Mouse (Mus musculus) embryo, embryonic 11 days (tissue): ENCODE results near the gene Nfatc3.

Experiments
- DNase-seq: peaks from one replicate; pipeline ENCODE4 v3.0.0-alpha.2; 2015

Nfatc3 gene

DNA sequence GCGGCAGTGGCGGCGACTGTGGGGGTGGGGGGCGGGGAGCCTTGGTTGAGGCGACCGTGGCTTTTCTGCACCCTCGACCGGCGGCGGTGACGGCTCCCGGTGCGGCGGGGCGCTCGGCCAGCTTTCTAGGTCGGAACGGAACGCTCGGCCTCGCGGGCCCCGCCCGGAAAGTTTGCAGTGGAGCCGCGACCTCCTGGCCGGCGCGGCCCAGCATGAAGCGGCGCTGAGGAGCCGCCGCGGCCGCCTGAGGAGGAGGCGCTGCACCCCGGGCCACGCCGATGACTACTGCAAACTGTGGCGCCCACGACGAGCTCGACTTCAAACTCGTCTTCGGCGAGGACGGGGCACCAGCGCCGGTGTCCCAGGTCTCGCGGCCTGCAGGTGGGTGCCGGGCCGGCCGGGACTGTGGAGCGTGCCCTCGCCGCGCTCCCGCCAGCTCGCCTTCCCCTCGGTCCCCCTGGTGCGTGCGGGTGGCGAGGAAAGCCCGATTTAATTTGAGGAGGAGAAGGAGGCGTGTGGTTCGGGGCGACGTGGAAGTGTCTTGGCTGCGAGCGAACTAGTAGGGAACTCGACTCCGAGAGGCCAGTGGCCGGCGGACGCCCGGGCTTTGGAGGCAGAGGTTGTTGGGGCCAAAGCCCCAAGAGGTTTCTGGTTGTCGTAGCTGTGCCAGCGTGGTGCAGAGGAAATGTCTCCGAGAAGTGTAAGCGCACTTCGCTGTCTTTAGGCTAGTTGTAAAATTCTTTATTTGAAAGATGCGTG lies 1.2 kb downstream of the Nfatc3 start:
- peak; percentile 69 for DNase-seq

DNA sequence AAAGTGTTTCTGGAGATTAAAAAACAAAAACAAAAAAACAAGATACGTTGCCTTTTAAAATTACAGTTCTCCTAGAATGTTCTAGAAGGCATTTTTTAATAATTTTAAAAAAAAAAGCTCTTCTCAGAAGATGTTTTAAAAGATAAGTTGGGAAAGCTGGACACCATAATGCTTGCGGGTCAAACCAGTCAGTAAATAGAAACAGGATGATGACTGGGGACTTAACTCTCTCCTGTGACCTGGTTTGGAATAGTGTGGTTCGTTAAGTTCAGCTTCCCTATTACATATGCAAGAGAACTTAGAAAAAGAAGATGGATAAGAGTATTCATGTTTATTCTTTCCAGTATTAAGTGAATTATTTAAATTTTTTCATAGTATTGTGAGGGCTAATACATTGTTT lies 1.9 kb downstream of the Nfatc3 start:
- DNase-seq, result peak; percentile 3

DNA sequence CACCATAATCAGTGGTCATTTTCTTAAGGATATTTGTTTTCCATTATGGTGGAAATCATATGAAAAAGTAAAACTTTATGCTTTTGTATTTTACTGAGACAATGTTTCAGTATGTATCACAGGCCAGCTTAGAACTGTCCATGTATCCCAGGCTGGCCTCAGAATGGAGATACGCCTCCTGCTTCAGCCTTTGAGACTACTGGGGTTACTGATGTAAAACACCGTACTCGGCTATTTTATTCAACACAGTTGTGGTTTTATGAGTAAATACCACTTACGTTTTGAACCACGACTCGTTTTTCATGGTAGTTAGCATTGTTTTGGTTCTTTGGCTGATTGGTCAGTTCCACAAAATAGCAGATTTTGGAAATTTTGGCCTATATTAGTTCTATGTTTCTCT lies 3.0 kb downstream of the Nfatc3 start:
- DNase-seq, result no peak

DNA sequence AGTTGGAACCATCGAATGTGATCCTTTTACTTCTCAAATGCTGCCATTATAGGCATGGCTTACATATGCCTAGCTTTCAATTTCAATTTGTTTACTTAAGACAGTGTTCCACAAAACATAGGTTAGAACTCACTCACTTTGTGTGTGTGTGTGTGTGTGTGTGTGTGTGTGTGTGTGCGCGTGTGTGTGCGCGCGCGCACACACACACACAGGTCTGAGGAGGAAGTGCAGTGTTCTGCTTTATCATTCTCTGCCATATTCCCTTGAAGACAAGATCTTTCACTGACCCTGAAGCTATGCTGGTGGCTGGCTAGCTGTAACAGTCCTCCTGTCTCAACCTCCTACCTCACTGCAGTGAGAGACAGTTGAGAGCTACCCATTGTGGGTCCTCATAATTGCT lies 4.4 kb downstream of the Nfatc3 start:
- DNase-seq, result no peak

DNA sequence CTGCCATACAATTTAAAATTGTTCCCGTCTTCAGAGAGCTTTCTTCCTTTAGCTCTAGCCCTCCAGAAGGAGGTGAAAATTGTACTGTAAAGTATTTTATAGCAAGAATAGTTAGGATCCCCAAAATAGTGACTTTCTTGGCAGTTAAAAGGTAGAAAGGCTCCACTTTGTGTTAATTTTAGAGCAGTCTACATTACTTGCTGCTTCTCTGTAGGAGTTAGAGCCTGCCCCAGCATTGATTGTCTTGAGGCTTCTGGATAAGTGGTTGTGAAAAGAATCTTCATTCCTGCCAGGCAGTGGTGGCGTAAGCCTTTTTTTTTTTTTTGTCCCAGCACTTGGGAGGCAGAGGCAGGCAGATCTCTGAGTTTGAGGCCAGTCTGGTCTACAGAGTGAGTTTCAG lies 8.1 kb downstream of the Nfatc3 start:
- DNase-seq, result no peak

DNA sequence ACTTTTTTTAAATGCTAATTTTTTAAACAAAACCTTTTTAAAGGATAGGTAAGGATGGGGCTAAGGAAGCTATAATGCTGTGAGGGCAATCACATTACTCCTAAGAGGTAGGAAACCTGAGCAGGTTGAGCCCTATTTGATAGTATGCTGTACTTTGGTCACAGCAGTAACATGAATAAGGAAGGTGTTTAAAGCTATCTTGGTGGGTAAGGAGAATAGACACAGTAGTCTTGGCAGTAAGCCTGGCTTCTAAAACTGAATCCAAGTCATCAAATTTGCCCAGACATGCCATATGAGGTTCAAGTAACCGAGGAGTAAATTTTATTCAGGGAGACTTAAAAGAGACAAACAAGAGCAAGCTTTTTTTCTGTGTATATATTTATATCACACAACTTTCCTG lies 10.9 kb downstream of the Nfatc3 start:
- no peak for DNase-seq

DNA sequence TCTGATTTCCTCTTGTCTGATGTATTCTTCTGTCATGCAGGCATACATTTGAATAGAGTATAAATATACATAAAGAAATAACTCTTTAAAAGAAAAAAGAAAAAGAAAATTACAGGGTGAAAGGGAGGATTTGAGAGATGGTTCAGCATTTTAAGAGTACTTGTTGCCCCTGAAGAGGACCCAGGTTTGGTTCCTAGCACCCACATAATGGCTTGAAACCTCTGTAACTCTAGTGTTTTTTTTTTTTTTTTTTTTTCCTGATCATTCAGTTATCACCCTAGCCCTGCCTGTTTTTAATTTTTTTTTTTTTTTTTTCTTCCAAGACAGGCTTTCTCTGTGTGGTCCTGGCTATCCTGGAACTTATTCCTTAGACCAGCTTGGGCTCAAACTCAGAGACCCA lies 13.5 kb downstream of the Nfatc3 start:
- no peak for DNase-seq

DNA sequence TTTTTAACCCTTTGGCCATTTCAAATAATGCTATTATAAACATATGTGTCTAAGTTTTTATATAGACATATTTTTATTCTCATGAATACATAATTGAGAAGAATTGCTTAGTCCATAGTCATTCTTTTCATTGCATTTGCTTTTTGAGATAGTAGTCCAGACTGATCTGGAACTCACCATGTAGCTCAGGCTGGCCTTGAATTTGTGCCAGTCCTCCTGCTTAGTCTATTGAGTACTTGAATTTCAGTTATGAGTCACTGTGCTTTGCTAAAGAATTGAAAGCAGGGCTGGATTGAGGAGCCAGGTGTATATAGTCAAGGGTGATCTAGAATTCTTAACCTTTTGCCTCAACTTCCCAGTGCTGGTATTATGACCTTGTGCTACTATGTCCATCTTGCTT lies 15.6 kb downstream of the Nfatc3 start:
- DNase-seq, result no peak

DNA sequence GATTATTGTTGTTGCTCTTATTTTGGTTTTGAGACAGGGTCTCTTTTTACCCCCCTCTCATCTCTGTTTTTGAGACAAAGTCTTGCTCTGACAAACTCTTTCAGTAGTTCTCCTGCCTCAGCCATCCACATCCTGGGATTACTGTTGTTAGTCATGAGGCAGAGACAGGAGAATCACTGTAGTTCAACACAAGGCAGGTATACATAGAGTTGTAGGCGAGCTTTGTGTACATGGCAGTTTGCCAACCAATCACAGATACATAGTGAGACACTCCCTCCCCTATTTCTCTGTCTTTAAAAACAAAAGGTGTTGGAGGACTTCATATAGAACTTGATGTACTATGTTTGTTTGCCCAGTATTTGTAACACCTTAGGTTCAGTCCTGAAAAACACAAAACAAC lies 16.0 kb downstream of the Nfatc3 start:
- DNase-seq, result no peak

DNA sequence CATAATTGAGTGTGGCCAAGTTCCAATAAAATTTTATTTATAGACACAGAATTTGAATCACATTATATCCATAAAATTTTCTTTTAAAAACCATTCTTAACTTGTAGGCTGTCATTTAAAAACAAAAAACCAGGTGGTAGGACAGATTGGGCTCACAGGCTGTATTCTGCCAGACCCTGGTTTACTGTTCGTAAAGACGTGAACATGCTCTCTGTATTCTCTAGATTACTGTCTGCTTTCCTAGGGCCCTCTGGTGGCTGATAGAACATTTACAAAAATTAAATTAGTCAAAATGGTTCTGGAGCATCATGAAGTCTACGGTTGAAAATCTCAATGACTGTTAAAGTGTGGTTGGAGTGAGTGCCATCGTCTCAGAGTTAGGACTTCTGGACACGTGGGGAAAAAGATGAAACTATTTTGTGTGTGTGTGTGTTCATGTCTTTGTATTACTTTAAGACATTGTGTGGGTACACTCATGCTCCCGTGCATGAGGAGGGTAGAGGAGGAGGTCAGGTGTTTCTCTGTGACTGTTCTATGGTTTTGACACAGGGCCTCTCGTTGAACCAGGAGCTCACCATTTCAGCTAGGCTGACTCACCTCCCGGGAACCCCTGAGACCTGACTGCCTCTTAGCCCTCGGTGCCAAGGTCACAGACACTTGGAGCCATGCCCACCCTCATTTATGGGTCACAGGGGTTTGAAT lies 16.7 kb downstream of the Nfatc3 start:
- DNase-seq, result peak; percentile 3

DNA sequence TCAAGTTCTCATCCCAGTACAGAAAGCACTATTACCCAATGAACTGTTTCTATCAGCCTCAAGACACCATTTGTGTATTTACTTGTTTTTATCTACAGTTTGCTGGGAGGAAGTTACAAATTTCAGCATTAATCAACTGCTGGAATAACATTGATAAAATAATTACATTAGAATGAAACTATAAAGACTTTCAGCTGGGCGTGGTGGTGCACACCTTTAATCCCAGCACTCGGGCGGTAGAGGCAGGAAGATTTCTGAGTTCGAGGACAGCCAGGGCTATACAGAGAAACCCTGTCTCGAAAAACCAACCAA lies 17.2 kb downstream of the Nfatc3 start:
- DNase-seq, result no peak

DNA sequence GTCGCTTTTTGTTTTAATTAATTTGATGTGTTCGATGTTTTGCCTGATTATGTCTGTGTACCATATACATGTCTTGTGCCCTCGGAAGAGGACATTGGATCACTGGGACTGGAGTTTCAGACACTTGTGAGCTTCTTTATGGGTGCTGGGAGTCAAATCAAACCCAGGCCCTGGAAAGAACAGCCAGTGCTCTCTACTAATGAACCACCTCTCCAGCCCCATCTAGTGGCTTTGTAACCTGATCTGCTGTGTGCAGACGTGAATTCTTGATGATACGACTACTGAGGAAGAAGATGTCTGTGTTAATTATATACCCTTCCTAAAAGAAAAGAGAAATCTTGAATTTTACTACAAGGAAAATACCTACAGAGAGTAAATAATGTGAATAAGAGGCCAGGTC lies 18.0 kb downstream of the Nfatc3 start:
- DNase-seq, result peak; percentile 30

DNA sequence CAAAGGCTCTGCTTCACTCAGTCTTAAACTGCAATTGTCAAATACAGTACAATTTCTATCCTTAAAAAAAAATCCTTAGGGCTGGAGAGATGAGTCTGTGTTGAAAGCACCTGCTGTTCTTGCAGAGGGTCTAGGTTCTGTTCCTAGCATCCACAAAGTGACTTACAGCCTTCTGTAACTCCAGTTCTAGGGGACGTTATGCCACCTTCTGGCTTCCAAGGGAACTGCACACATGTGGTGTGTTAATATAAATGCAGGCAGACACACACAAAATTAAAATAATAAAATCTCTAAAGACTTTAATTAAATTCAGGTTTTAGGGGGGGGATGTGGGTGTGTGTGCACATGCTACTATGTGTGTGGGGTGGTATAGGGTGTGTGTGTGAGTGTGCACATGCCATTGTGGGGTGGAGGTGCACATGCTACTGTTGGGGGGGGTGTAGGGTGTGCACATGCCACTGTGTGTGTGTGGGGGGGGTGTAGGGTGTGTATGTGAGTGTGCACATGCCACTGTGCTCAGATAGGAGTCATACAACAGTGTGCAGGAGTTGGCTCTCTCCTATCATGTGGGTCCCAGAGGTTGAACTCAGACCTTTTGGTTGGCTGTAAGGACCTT lies 18.9 kb downstream of the Nfatc3 start:
- DNase-seq, result no peak

DNA sequence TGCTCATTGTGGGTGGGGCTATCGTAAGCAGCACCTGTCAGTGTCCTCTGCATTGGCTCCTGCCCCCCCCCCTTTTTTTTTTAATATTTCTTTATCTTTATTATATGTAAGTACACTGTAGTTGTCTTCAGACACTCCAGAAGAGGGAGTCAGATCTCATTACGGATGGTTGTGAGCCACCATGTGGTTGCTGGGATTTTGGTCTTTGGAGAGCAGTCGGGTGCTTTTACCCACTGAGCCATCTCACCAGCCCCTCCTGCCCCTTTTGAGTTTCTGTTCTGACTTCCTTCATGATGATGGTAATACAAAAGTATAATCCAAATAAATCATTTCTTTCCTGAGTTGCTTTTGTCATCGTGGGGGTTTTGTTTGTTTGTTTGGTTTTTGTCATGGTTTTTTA lies 43.7 kb downstream of the Nfatc3 start:
- DNase-seq, result no peak

DNA sequence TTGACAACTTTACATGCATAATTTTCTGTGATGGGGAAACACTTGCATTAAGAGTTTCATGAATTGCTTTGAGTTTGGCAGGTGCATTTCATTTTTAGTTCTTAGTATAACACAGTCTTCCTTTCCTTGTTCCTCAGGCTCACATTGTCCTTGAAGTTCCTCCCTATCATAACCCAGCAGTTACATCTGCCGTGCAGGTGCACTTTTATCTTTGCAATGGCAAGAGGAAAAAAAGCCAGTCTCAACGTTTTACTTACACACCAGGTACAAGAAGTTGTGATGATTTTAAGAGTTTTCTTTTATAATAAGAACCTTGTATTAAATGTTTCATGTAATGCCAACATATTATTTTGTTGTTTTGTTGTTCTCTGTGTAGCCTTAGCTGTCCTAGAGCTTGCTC lies 45.2 kb downstream of the Nfatc3 start:
- no peak for DNase-seq

DNA sequence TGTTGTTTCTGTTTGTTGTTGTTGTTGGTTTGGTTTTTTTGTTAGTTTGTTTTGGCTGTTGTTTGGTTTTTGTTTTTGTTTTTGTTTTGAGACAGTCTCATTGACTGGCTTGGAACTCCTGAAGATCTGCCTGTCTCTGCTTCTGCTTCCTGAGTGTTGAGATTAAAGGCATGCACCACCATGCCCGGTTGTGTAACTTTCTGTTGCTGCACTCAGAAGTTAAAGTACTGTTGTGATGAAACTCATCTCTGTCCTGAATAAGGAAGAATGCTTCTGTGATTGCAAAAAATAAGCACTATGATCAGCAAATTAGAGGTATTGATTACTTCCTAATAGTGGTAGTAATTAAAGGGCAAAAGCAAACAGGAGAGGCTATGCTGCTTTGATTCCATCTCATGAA lies 47.6 kb downstream of the Nfatc3 start:
- DNase-seq, result no peak

DNA sequence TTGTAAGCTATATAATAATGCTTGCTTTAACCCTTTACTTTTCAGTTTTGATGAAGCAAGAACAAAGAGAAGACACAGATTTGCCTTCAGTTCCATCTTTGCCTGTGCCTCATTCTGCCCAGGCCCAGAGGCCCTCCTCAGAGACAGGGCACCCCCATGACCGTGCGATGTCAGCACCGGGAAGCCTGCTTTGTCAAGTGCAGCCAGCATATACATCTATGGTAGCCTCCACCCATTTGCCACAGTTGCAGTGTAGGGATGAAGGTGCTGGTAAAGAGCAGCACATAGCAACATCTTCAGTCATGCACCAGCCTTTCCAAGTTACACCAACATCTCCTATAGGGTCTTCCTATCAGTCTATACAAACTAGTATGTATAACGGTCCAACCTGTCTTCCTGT lies 49.4 kb downstream of the Nfatc3 start:
- no peak for DNase-seq

DNA sequence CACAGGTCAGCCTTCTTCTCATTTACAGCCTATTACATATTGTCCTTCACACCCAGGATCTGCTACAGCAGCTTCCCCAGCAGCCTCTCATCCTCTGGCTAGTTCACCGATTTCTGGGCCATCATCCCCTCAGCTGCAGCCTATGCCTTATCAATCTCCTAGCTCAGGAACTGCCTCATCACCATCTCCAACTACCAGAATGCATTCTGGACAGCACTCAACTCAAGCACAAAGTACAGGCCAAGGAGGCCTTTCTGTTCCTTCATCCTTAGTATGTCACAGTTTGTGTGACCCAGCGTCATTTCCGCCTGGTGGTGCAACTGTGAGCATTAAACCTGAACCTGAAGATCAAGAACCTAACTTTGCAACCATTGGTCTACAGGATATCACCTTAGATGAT lies 50.1 kb downstream of the Nfatc3 start:
- DNase-seq, result no peak

DNA sequence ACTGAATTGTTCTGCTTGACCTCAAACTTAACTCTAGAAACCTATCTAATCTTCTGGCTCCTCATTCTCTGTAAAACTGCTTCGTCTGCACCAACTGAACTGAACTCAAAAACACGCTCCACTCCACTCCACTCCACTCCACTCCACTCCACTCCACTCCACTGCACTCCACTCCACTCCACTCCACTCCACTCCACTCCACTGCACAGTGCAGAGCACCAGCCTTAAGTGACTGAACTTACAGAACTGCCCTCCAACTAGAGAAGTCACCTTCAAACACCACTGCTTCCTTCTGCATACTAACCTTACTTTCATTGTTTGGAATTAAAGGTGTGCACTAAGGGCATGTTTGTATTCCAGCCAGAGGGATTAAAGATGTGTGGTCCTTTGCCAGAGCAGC lies 53.4 kb downstream of the Nfatc3 start:
- DNase-seq, result no peak

DNA sequence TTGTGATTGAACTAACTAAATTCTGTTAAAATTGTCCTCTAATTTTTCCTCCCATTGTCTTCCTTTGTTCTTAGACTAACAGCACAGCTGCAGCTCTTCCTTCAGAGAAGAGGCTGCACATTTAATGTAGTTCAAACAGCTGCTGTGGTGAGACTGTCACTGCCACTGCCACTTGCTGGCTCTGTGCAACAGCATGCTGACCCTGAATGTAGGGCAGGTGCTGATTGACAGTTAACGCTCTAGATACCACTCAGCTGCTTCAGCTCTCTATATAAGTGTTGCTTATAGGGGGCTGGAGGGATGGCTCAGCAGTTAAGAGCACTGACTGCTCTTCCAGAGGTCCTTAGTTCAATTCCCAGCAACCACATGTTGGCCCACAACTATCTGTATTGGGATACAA lies 53.9 kb downstream of the Nfatc3 start:
- no peak for DNase-seq

DNA sequence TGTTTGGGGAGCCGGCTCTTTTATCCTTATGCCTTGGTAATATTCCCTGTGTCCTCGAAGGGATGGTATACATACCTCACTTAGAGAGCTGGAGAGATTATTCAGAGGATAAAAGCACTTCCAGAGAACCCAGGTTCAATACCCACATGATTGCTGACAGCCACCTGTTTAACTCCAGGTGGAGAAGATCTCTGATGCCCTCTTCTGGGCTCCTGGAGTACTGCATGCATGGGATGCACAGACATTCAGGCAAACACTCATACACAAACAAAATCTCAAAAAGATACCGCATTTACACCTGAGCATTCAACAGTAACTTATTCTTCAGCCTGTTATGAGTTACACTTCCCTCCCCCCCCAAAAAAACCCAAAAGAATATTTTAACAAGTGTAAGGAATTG lies 57.3 kb downstream of the Nfatc3 start:
- DNase-seq, result peak; percentile 32

DNA sequence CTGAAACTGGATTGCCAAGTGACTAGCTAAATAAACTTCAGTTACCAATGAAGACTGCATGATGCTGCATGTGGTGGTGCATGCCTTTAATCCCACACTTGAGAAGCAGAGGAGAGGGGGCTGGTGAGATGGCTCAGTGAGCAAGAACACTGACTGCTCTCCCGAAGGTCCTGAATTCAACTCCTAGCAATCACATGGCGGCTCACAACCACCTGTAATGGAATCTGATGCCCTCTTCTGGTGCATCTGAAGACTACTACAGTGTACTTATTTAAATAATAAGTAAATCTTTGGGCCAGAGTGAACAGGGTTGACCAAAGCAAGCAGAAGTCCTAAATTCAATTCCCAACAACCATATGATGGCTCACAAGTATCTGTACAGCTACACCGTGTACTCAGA lies 64.8 kb downstream of the Nfatc3 start:
- DNase-seq, result no peak

DNA sequence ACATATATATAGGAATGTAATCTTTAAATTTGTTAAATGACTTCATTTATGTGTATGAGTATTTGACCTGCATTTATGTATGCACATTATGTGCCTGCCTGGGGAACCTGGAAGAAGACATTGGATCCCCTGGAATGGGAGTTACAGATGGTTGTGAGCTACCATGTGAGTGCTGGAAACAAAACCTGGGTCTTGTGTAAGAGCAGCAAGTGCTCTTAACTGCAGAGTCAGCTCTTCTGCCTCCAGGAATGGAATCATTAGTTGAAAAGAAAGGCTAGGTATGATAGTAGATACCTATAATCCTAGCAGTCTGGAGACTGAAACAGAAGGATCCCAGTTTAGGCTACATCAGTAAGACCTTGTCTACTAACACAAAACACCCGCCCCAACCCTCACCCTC lies 67.4 kb downstream of the Nfatc3 start:
- no peak for DNase-seq

DNA sequence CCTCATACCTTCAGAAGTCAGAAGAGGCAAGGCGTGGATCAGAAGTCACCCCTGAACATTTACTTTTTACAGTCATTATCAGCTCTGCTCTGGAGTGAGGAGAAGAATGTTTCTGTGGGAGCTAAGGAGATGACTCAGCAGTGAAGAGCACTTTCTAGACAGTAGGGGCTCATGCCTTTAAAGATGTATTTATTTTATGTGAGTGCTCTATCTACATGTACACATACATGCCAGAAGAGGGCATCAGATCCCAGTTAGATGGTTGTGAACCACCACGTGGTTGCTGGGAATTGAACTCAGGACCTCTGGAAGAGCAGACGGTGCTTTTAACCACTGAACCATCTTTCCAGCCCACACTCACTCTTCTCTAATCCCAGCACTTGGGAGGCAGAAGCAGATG lies 68.4 kb downstream of the Nfatc3 start:
- no peak for DNase-seq
